Mouse (Mus musculus) T-helper 2 cell (primary cell): ENCODE results near the gene Itgb7.

Experiments
- in situ Hi-C: fragments of 300-600 bp; cut with MboI, MseI; formaldehyde crosslinking; loops from one replicate; pipeline ENCODE4 v1.15.1; 2025; ENCODE audit warnings: high pct_unique_total_duplicates

Gene Itgb7

GRCm38 (mm10) chr15:102231748-102232147, at the start of gene Itgb7:
Gene Itgb7 (minus strand): TSS chr15:102231944.
- in situ Hi-C loops = no loop called here

DNA sequence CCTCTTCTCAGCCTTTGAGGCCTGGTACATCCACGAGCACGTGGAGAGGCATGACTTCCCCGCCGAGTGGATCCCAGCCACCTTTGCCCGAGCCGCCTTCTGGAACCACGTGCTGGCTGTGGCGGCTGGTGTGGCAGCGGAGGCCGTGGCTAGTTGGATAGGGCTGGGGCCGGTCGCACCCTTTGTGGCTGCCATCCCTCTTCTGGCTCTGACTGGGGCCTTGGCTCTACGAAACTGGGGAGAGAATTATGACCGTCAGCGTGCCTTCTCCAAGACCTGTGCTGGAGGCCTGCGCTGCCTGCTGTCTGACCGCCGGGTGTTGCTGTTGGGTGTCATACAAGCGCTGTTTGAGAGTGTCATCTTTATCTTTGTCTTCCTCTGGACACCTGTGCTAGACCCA, 48.9 kb upstream of the Itgb7 start:
- in situ Hi-C loops = no loop called here

- in situ Hi-C loops = no loop called here
These were observed 48.2 kb upstream of the Itgb7 start for GRCm38 (mm10) chr15:102279783-102280520.

GRCm38 (mm10) chr15:102279092-102279782, 47.5 kb upstream of the Itgb7 start, which contains the start of gene Mfsd5:
Gene Mfsd5 (plus strand): TSS chr15:102279454.
- in situ Hi-C loops = no loop called here

- in situ Hi-C loops = no loop called here
These were observed 47.0 kb upstream of the Itgb7 start for GRCm38 (mm10) chr15:102278726-102279091.

- in situ Hi-C loops = no loop called here
These were observed 42.4 kb upstream of the Itgb7 start for GRCm38 (mm10) chr15:102273982-102274716.

GRCm38 (mm10) chr15:102271441-102271840, 39.7 kb upstream of the Itgb7 start:
- in situ Hi-C loops = no loop called here

DNA sequence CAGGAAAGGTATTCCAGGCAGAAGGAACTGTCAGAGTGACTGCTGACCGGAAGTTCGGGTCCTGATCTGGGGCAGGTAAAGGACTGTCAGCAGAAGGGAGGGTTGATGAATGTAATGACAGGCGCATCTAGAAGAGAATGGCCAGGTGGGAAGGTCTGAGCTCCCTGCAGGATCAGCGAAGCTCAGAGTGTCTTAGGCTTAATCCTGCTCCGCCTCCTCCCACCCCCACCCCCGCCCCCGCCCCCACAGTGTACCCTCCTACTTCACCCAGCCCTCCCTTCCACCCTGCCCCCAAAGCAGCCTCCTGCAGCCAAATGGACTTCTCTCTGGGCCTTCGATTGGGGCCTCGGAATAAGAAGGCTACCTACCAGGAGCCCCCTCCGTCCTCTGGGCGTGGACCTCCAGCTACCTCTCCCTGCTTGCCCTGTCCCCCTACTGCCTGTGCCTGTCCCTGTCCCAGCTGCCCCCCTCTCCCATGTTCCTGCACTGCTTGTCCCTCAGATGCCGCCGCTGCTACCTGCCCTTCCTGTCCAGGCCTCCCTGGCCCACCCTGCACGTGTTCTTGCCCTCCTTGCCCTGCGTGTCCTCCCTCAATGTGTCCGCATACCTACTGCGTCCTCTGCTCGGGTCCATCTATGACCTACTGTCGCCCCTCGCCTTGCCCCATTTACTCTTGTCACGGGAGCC, 38.7 kb upstream of the Itgb7 start, which contains the start of gene Gm9918:
Gene Gm9918 (plus strand): TSS at position 290 of the 687 bp plus-strand sequence.
- in situ Hi-C loops = no loop called here

DNA sequence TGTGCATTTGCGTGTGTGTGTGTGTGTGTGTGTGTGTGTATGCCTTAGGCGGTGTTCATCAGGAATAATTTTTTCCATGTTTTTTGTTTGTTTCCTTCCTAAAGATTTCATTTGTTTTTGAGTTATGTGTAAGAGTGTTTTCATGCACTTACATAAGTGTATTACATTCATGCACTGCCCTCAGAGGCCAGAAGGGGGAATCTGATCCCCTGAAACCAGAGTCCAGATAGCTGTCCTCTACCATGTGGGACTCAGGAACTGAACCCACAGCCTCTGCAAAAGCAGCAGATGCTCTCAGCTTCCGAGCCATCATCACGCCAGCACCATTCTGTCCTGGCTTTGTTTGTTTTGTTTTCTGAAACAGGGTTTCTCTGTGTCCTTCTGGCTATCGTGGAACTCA, 33.8 kb upstream of the Itgb7 start:
- in situ Hi-C loops = no loop called here

GRCm38 (mm10) chr15:102263037-102263436, 31.3 kb upstream of the Itgb7 start:
- in situ Hi-C loops = no loop called here

- in situ Hi-C loops = no loop called here
These were observed 30.8 kb upstream of the Itgb7 start for GRCm38 (mm10) chr15:102262582-102262981.

- in situ Hi-C loops = no loop called here
These were observed 27.0 kb upstream of the Itgb7 start for GRCm38 (mm10) chr15:102258581-102259253.

GRCm38 (mm10) chr15:102258076-102258470, 26.3 kb upstream of the Itgb7 start:
- in situ Hi-C loops = no loop called here

DNA sequence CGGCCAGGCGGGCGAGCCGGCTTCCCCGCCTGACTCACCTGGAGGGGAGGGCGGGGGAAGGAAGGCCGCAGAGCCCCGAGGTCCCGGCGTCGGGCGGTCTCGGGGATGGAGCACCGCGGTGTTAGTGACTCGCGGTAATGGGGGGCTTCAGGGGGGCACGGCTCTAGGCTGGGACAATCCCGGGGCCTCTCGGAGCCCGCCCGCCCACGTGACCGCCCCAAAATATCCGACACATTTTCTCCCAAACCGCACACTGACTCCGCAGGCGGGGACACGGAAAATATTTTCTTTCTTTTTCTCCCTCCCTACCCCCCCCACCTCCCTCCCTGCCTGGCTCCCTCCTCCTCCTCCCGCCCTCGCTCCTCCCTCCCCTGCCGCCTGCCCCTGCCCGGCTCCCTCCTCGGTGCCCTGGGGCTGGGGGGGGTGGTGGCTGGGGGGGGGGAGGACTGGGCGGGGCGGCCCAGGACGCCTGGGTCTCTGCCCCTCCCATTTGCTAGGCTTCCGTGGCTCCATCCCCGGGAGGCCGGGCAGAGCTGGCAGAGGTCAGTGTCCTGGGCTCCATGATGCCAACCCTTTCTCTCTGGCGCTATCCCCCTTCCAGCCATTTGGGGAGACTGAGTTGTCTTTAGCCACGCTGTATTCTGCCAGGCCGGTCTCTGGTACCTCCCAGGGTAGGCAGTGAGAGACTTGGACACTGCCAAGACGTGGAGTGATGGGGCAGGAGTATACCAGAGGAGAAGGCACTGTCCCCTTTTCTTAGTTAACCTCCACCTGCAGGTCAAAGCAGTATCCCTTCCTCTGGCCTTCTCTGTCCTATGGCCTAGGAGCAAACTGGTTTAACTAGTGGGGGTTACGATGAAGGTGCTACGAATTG, 25.7 kb upstream of the Itgb7 start, which contains the start of gene Rarg:
Gene Rarg (minus strand): TSS at position 316 of the 874 bp plus-strand sequence.
- in situ Hi-C loops = no loop called here

DNA sequence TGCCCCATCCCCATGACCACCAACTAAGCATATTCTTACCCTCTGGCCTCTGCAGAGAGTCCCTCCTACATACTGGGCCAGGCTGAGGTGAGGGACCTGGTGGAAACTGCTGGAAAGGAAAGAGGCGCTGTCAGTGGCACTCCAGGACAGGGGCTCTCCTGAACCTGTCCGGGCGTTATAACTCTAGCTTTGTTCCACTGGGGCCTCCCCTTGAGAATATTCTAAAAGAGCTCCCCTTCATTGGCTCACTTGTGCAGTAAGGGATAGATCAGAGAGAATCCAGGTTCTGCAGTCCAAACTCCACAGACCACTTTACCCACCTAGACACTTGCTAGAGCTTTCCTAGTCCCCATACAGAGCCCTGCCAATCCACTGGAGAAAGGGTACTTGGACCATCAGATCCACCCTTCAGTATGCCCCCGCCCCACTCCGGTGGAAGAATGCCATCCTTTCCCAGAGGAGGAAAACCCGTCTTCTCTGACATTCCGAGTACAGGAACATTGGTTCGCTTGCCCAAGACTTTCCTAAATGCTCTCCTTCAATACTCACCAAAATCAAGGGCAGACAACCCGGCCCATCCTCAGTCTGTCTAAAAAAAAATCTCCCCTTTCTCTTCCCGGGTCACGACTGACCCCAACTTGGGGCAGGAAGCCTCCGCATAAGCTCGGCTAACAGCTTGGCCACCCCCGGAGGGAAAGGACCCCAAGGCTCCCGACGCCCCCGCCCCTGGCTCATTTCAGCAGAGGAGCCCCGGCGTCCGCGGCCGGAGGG, 24.9 kb upstream of the Itgb7 start:
- in situ Hi-C loops = no loop called here

- in situ Hi-C loops = no loop called here
These were observed 24.0 kb upstream of the Itgb7 start for GRCm38 (mm10) chr15:102255547-102256255.

- in situ Hi-C loops = no loop called here
These were observed 18.8 kb upstream of the Itgb7 start for GRCm38 (mm10) chr15:102250521-102250920.

- in situ Hi-C loops = no loop called here
These were observed 18.2 kb upstream of the Itgb7 start for GRCm38 (mm10) chr15:102249967-102250366.

- in situ Hi-C loops = no loop called here
These were observed 17.5 kb upstream of the Itgb7 start for GRCm38 (mm10) chr15:102249251-102249691.
